Mouse (Mus musculus): ENCODE measurements around the gene Rab29. TPM values are rescaled to one million over a fixed set of nuclear protein-coding genes. Genes with fewer than 3 reads are reported as not detected.
"Not testable (repeated sequence)": the region's sequence is repeated elsewhere in the genome, so short reads cannot be mapped to it uniquely, and the experiment has no call there.

Rab29 gene
- total RNA-seq (2021): 1 to 10 TPM; 7.3 to 8.0 TPM

- DNase-seq (ENCODE audit: extremely low spot score in 1 of 2, low spot score in 1 of 2): peak; percentile 80 to 84
Observed at GRCm38 (mm10) chr1:131867093-131867945, at the start of gene Rab29. Rab29 (plus strand) TSS chr1:131867224.

DNA sequence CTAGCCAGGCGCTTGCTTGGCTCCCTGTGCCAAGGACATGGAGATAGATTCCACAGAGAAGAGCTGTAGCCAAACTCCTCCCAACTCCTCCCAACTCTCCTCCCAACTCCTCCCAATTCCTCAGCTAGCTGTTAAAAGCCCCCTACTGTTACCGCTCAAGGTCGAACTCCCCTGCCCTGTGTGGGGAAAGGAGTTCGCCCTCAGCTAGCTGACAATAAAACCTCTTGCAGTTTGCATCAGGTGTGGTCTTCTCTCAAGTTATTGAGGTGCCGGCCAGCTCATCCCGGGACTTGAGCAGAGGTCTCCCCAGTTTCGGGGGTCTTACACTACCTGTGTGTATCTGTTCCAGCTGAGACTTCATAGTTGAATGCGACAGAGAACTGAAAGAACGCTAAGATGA is 46.7 kb upstream of the Rab29 start:
- DNase-seq (ENCODE audit: extremely low spot score in 1 of 2, low spot score in 1 of 2): not testable (repeated sequence)

DNA sequence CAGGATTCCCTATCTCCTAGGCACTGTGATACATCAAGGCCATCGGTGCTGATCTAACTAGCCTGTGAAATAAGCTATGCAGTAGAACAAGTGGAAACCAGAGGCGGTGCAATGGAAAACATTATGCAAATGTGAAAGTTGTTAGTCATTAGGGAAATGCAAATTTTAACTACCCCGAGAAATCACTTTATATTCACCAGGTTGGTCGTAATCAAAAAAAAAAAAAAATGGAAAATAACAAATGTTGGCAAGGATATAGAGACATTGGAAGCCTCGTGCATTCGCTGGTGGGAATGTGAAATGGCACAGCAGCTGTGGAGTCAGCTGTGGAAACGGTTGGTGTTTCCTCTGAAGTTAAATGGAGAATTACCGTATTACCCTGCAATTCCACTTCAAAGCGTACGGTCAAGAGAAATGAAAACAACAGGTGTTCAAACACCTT is 46.1 kb upstream of the Rab29 start:
- no peak for DNase-seq (ENCODE audit: extremely low spot score in 1 of 2, low spot score in 1 of 2)

DNA sequence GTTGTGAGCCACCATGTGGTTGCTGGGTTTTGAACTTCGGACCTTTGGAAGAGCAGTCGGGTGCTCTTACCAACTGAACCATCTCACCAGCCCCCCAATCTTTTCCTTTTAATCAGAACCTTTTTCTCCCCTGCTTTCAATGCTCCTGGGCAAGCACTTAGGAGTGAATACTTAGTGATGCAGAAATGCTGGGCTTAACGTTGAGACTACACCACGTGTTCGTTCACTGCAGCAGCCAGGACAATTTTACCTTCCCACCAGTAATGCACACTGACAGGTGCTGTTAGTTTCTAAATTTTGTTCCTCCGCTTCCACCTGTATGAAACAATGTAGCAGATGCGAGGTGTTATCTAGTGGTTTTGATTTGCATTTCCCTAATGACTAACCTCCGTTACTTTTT is 44.7 kb upstream of the Rab29 start:
- DNase-seq (ENCODE audit: extremely low spot score in 1 of 2, low spot score in 1 of 2): no peak

GRCm38 (mm10) chr1:131822856-131823492 is 44.0 kb upstream of the Rab29 start:
- DNase-seq (ENCODE audit: extremely low spot score in 1 of 2, low spot score in 1 of 2): no peak

- DNase-seq (ENCODE audit: extremely low spot score in 1 of 2, low spot score in 1 of 2): no peak
Observed at GRCm38 (mm10) chr1:131823563-131823962, 43.5 kb upstream of the Rab29 start.

DNA sequence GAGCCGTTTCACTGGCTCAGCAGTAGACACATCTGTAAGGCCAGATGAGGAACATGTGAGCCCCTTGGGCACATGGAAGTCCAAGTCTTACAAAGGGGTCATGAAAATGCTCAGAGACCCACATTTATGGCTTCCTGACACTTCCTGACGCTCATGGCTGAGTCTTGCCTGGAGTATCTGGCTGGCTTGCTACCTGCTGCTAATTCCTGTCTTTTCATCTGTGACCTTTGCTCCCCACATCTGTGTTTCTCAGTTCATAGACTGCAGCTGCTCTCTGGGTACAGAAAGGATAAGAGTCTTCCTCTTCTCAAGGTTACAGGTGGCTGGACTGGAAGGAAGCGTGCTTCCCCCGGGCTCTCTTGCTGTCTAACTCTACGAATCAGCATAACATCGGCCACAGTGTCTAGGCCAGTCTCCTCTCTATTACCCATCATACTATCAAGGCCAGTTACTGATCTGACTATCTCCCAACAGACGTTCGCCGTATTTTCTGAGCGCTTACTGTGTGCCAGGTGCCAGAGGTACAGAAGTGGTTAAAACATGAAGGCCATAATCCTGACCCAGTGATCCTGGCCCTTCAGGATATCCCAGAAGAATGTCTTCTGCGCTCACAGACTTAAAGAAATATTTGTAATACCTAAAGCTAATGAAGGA is 42.4 kb upstream of the Rab29 start:
- DNase-seq (ENCODE audit: extremely low spot score in 1 of 2, low spot score in 1 of 2): no peak

GRCm38 (mm10) chr1:131827207-131827786 is 39.7 kb upstream of the Rab29 start, which contains the start of gene Slc41a1:
Slc41a1 (plus strand) TSS chr1:131827493.
- DNase-seq (ENCODE audit: extremely low spot score in 1 of 2, low spot score in 1 of 2): no peak

- DNase-seq (ENCODE audit: extremely low spot score in 1 of 2, low spot score in 1 of 2): peak; percentile 84 to 96
Observed at GRCm38 (mm10) chr1:131827787-131828258, 39.2 kb upstream of the Rab29 start.

- DNase-seq (ENCODE audit: extremely low spot score in 1 of 2, low spot score in 1 of 2): no peak
Observed at GRCm38 (mm10) chr1:131828297-131829126, 38.5 kb upstream of the Rab29 start.

DNA sequence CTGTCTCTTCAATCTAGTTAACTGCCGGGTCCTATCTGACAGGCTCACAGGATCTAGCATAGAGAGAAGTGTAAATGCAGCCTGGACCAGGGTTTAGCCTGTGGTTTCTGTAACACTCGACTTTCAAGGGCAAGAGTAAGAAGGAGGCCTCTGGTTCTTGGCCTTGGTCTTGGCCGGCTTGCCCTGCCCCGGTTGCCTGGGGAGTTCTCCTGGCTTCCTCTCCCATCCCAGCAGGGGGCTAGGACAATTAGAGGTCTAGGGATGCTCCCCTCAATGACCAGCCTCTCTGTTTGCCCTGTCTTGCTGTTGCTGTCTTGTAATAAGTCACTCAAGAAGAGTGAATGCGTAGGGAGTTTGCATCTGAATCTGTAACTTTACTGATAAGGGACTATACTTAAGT is 37.7 kb upstream of the Rab29 start:
- DNase-seq (ENCODE audit: extremely low spot score in 1 of 2, low spot score in 1 of 2): no peak

DNA sequence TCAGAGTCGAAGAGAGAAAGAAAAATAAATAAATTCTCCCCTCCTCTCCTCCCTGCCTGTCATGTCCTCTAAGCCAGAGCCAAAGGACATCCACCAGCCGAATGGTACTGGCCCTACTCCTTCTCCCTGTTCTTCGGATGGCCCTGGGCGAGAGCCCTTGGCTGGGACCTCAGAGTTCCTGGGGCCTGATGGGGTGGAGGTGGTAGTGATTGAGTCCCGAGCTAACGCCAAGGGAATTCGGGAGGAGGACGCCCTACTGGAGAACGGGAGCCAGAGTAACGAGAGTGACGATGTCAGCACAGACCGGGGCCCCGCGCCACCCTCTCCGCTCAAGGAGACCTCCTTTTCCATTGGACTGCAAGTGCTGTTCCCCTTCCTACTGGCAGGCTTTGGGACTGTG is 36.5 kb upstream of the Rab29 start:
- DNase-seq (ENCODE audit: extremely low spot score in 1 of 2, low spot score in 1 of 2): no peak

DNA sequence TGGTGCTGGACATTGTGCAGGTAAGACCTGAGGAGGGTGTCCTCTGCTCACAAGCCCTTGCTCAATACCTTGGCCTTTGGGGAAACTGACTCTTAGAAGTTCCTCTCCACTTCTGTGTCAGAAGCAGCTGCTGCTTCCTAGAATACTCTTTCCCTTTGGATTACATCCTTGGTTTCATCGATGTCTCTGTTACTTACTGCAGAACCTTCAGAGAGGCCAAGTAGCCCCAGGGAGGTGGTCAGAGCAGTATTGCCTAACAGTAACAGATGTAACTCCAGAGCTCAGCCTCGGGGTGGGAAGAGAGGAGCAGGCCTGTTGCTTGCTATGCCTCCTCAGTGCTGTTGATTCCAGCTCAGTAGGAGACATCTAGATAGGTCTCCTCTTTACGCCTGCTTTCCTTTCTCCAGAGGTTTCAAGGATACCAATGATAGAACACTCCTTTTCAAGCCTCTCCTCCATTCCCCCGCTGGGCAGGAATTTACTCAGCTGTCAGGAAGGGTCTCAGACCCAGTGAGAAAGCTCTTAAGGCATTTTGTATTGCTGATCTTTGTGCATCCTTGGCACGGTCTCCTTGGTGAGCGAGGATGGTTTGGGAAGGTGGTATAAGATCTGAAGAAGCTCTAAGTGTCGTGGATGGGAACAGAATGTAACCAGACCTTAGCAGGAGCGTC is 35.9 kb upstream of the Rab29 start:
- no peak for DNase-seq (ENCODE audit: extremely low spot score in 1 of 2, low spot score in 1 of 2)

DNA sequence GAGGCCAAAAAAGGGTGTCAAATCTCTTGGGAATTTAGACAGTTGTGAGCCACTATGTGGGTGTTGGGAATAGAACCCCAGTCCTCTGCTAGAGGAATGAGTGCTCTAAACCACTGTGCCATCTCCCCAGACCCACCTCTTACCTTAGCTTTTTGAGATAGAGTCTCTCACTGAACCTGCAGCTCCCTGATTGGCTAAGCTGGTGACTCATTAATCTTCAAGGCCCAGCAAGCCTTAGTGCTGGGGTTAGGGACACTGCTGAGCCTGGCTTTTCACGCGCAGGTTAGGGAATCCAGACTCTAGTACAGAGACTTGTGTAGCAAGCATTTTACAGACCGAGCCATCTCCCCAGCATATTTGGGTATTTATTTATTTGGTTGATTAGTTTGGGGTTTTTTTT is 30.0 kb upstream of the Rab29 start:
- DNase-seq (ENCODE audit: extremely low spot score in 1 of 2, low spot score in 1 of 2): no peak

DNA sequence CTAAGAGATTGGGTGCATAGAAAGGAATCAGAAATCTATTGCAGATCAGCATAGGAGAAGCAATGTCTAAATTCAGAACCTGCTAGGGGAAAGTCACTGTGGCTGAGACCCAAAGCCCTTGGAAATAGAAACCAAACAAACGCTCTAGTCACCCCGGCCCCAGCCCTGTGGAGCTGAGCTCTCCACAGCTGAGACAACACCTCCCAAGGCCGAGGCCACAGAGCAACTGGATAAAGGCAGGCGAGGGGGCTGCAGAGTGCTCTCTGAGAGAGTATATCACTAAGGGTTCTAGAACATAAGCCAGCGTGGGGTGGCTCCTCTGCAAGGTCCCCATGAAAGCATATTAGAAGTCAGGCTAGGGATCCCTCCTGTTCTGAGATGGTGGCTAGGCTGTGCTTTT is 28.5 kb upstream of the Rab29 start:
- DNase-seq (ENCODE audit: extremely low spot score in 1 of 2, low spot score in 1 of 2): no peak

DNA sequence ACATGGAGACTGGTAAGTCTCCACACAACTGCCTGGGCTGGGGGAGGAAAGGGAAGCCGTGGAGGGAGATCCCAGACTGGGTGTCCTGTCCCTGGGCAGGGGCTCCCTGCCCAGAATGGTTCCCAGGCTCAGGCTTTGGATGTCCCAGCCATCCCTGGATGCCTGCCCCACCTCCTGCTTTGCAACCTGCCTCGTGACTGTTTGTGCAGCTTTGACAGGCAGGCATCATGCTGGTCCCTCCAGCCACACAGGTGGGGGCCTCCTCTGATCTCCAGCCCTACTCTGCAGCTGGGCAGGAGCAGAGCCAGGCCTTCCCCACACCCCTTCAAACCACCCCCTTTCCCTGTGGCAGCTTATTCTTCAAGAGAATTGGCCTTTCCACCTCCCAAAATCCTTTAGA is 27.7 kb upstream of the Rab29 start:
- no peak for DNase-seq (ENCODE audit: extremely low spot score in 1 of 2, low spot score in 1 of 2)

DNA sequence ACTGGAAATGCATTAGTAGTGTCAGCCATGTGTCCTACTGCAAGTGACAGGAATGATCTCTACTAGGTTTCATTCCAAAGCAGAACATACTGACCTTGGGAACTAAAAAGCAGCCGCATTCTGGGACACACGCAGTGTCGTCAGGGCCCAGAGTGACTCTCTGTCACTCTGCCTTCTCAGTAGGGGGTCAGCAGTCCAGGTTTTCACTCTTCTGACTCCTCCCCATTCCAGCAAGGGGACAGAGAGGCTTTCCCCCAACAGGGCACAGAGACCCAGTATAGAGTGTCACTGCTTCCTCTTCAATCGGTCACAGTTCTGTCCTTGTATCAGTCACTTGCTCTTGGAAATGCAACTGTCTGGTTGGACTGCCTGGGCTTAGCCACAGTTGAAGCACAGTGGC is 24.8 kb upstream of the Rab29 start:
- DNase-seq (ENCODE audit: extremely low spot score in 1 of 2, low spot score in 1 of 2): no peak

GRCm38 (mm10) chr1:131843758-131844157 is 23.3 kb upstream of the Rab29 start:
- DNase-seq (ENCODE audit: extremely low spot score in 1 of 2, low spot score in 1 of 2): no peak

- no peak for DNase-seq (ENCODE audit: extremely low spot score in 1 of 2, low spot score in 1 of 2)
Observed at GRCm38 (mm10) chr1:131844883-131845282, 22.1 kb upstream of the Rab29 start.
